Mouse (Mus musculus) hindbrain, embryonic 15.5 days (tissue): ENCODE measurements around the gene Taf1a. TPM values are rescaled to one million over a fixed set of nuclear protein-coding genes. Genes with fewer than 3 reads are reported as not detected.

Source experiments
- ATAC-seq: fragments of 200-750 bp; cut with Nextera tagmentation; 2 replicates; pipeline ENCODE4 v1.8.0; 2017; ENCODE audit warnings: low read depth, moderate number of reproducible peaks, moderate TSS enrichment; ENCODE audit not compliant: low FRiP score
- H3K27ac ChIP-seq: fragments of 300-500 bp; sonication (generic); replicated peaks from 2 replicates; pipeline ENCODE4 v1.5.1; 2015; ENCODE audit warnings: mild to moderate bottlenecking, inconsistent platforms
- H3K27me3 ChIP-seq: fragments of 300-500 bp; sonication (generic); 2 replicates; pipeline ENCODE4 v1.6.1; 2015; ENCODE audit warnings: control low read depth, inconsistent platforms
- H3K36me3 ChIP-seq: fragments of 300-500 bp; sonication (generic); 2 replicates; pipeline ENCODE4 v1.6.1; 2015; ENCODE audit warnings: control low read depth, inconsistent platforms
- H3K4me1 ChIP-seq: fragments of 300-500 bp; sonication (generic); replicated peaks from 2 replicates; pipeline ENCODE4 v1.6.1; 2015; ENCODE audit warnings: control low read depth, inconsistent platforms
- H3K4me2 ChIP-seq: fragments of 300-500 bp; sonication (generic); 2 replicates; pipeline ENCODE4 v1.6.1; 2015; ENCODE audit warnings: moderate library complexity, mild to moderate bottlenecking, inconsistent platforms
- H3K4me3 ChIP-seq: fragments of 300-500 bp; sonication (generic); 2 replicates; pipeline ENCODE4 v1.5.1; 2015; ENCODE audit warnings: mild to moderate bottlenecking, inconsistent platforms
- H3K9ac ChIP-seq: fragments of 300-500 bp; sonication (generic); 2 replicates; pipeline ENCODE4 v1.6.1; 2015; ENCODE audit warnings: inconsistent platforms
- H3K9me3 ChIP-seq: fragments of 300-500 bp; sonication (generic); 2 replicates; pipeline ENCODE4 v1.6.1; 2016; ENCODE audit warnings: control low read depth, inconsistent platforms
- WGBS: fragments of 180-500 bp; shearing (Covaris S2); methylation state at CpG from one replicate; pipeline ENCODE4 v1.1.7; 2015; 5-methylcytosine and 5-hydroxymethylcytosine counted together
- polyA plus RNA-seq: library from polyadenylated mRNA; unstranded; fragments of >200 nt; fragmentation: Nextera tagmentation; extraction: Ambion mirVana; gene quantifications from 2 replicates; pipeline ENCODE4 v1.2.1, GENCODE M21; 2015

The Taf1a gene
- polyA plus RNA-seq, 1 experiment from 2014 or later: 14.4 TPM

GRCm38 (mm10) chr1:183419741-183420140 lies 31.0 kb downstream of the Taf1a start:
- H3K9me3 ChIP-seq: no peaks in the 10 kb centered on the region
- WGBS: 89% methylated on average over 7 of the region's 7 CpGs
- H3K4me2 ChIP-seq: no peak overlapping the region
- H3K36me3 ChIP-seq: no peaks in the 10 kb centered on the region
- H3K9ac ChIP-seq: no peak overlapping the region
- H3K4me3 ChIP-seq: no peak overlapping the region
- no peaks in the 10 kb centered on the region for H3K4me1 ChIP-seq
- no peak for ATAC-seq
- H3K27me3 ChIP-seq: no peaks in the 10 kb centered on the region
- no peak overlapping the region for H3K27ac ChIP-seq

DNA sequence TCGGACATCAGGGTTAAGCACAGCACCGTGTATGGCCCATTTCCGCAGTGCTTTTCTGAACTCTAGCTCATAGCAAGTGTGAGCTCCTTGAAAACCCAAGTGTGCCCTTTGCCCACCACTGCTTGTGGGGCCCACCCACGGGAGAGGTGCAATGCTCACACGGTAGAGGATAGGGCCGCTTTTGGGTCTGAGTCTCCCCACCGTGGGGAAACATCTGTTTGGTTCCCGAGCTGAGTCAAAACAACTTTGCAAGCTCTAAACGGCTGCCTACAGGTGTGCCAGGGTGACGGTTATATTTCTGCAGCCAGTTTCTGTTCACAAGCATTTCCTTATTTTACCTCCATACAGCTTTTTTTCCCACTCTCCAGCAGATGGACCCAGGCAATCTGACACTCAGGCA lies 31.5 kb downstream of the Taf1a start:
- WGBS: 91% methylated on average over 10 of the region's 10 CpGs
- no peak for ATAC-seq
- no peak overlapping the region for H3K4me2 ChIP-seq
- no peaks in the 10 kb centered on the region for H3K27me3 ChIP-seq
- no peaks in the 10 kb centered on the region for H3K36me3 ChIP-seq
- H3K27ac ChIP-seq: no peak overlapping the region
- no peaks in the 10 kb centered on the region for H3K9me3 ChIP-seq
- H3K9ac ChIP-seq: no peak overlapping the region
- H3K4me1 ChIP-seq: no peaks in the 10 kb centered on the region
- no peak overlapping the region for H3K4me3 ChIP-seq

DNA sequence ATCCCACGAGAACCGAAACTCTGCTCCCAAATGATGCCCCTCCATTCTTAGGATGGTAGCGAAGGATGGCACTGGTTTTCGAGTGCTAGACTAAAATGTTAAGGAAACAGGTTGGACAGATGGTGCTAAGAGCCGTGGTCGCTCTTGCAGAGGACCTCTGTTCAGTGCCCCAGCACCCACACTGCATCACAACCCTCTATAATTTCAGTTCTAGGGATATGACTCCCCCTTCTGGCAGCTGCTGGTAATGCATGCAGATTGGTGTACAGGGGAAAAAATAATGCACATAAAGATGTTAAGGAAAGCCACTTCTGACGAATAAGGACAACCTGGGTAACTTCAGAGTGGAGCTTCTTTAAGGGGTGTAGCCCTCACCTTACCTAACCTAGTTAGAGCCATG lies 35.3 kb downstream of the Taf1a start:
- Histone ChIP-seq H3K4me1 (no peaks in the 10 kb centered on the region), H3K9me3 (no peaks in the 10 kb centered on the region), H3K4me2 (no peak overlapping the region), H3K36me3 (no peaks in the 10 kb centered on the region), H3K27ac (no peak overlapping the region), H3K9ac (no peak overlapping the region), H3K27me3 (no peaks in the 10 kb centered on the region), H3K4me3 (no peak overlapping the region)
- ATAC-seq: no peak
- WGBS: 93% methylated on average over 7 of the region's 7 CpGs

DNA sequence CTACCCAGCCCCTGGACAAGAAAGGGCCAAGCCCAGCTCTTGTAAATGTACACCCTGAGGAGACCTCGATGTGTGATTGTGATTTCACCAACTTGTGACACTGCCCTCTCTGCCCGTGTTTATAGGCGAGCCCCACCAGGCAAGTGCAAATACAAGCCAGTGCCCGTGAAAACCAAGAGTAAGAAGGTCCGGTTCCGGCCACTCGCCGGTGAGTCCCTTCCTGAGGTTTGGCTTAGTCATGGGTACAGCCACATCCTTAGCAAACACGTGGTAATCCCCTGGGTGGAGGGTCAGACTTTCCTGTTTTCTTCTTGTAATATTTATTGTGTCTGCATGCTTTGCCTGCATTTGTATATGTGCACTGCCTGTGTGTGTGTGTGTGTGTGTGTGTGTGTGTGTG lies 46.1 kb downstream of the Taf1a start:
- Histone ChIP-seq H3K9ac (no peak overlapping the region), H3K27me3 (no peaks in the 10 kb centered on the region; the same call in 1 of the 2 replicates), H3K4me2 (no peak overlapping the region), H3K36me3 (no peaks in the 10 kb centered on the region), H3K27ac (no peak overlapping the region), H3K9me3 (no peaks in the 10 kb centered on the region), H3K4me3 (no peak overlapping the region), H3K4me1 (no peaks in the 10 kb centered on the region)
- 88% methylated on average over 9 of the region's 9 CpGs for WGBS
- ATAC-seq: no peak

DNA sequence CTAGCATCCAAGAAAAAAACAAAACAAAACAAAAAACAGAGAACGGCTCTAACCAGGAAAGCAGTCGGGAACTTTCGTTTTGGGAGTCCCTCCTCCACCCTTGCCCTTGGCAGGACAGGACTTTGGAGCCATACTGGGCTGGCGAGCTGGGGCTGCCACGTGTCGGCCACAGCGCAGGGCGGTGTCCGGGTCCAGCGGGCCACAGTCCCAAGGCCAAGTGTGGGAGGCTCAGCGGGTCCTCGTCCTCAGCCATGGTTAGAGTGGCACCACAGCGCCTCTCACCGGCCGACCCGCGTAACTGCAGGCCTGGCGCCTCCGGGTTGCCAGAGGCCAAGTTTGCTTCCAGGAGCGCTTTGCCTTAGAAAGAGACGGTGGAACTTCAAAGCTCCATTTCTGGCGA lies 50.3 kb downstream of the Taf1a start:
- Histone ChIP-seq H3K4me2 (peak overlapping the region; percentile 25; the same call in 1 of the 2 replicates), H3K9me3 (no peaks in the 10 kb centered on the region), H3K27me3 (no peaks in the 10 kb centered on the region; the same call in 1 of the 2 replicates), H3K4me3 (peak overlapping the region; percentile 17; the same call in 1 of the 2 replicates), H3K9ac (no peak overlapping the region), H3K4me1 (peaks cover 5% of the 10 kb centered on the region), H3K36me3 (no peaks in the 10 kb centered on the region), H3K27ac (no peak overlapping the region)
- no peak for ATAC-seq
- WGBS: 28% methylated on average over 22 of the region's 22 CpGs

GRCm38 (mm10) chr1:183442015-183442774 lies 53.4 kb downstream of the Taf1a start:
- H3K4me2 ChIP-seq: peak overlapping the region; percentile 20

DNA sequence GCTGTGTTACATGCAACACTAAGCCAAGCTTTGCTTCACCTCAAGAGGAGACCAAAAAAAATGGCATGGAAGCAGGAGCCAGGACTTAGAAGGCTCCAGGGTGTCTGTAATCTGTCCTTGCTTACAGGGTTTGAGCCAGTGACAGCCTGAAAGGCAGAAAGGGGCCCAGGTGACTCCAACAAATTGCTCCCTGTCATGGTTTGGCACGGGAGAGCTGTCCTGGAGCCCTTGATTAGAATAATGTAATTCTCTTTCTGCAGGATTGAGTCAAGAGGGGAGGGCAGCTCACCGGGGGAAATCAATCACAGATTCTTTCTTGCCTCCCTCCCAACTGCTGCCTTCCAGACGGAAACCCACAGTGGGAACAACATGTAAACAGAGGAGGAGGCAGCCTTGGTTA lies 64.3 kb downstream of the Taf1a start:
- no peaks in the 10 kb centered on the region for H3K36me3 ChIP-seq
- H3K27me3 ChIP-seq: no peaks in the 10 kb centered on the region
- no peak for ATAC-seq
- 3% methylated on average over 3 of the region's 3 CpGs for WGBS
- no peak overlapping the region for H3K9ac ChIP-seq
- no peaks in the 10 kb centered on the region for H3K4me1 ChIP-seq
- no peak overlapping the region for H3K27ac ChIP-seq
- no peaks in the 10 kb centered on the region for H3K9me3 ChIP-seq
- H3K4me3 ChIP-seq: no peak overlapping the region
- no peak overlapping the region for H3K4me2 ChIP-seq

More at GRCm38 (mm10) chr1:183442015-183442774, 53.4 kb downstream of the Taf1a start:
- Histone ChIP-seq H3K4me3 (no peak overlapping the region), H3K9ac (0 out of 2 replicates have a peak overlapping the region, but pooled peaks have one; percentile 7), H3K27ac (0 out of 2 replicates have a peak overlapping the region, but pooled peaks have one; percentile 17), H3K9me3 (no peaks in the 10 kb centered on the region), H3K4me1 (peaks cover 5% of the 10 kb centered on the region), H3K27me3 (no peaks in the 10 kb centered on the region; the same call in 1 of the 2 replicates), H3K36me3 (no peaks in the 10 kb centered on the region)
- peak; percentile 65 for ATAC-seq
- 23% methylated on average over 19 of the region's 19 CpGs for whole genome bisulfite sequencing

Other genes with a start within 250 kb of the Taf1a start
- 7.5 and 8.1 TPM in 2 replicates for gene Disp1, start 167.5 kb upstream of the Taf1a start, polyA plus RNA-seq
- 60.4 and 61.1 TPM in 2 replicates for gene Aida, start 92.4 kb upstream of the Taf1a start, polyA plus RNA-seq
- gene Brox, start 91.7 kb upstream of the Taf1a start, polyA plus RNA-seq: 95.8 and 96.5 TPM in 2 replicates
- gene Mia3, start 19.4 kb upstream of the Taf1a start, polyA plus RNA-seq: 109 and 113 TPM in 2 replicates
- 0.17 TPM in 1 of 2 replicates, not detected in the other for gene Hhipl2, start 29.2 kb downstream of the Taf1a start, polyA plus RNA-seq